Mouse (Mus musculus) cortical plate, adult 2 months (tissue): Measurements from ENCODE around the gene Epha8.

ENCODE experiments used
- CTCF ChIP-seq: fragments of 200-500 bp; IDR thresholded peaks from 2 replicates; pipeline ENCODE4 v1.5.1; 2011; ENCODE audit warnings: mild to moderate bottlenecking, control low read depth, low read length; ENCODE audit not compliant: insufficient read depth; ENCODE audit errors: extremely low read depth
- POLR2A ChIP-seq: fragments of 200-500 bp; IDR thresholded peaks from 2 replicates; pipeline ENCODE4 v1.6.1; 2011; ENCODE audit warnings: mild to moderate bottlenecking, low read length, control low read depth; ENCODE audit not compliant: insufficient read depth; ENCODE audit errors: extremely low read depth

- no peak for TF ChIP-seq CTCF
- no peak for TF ChIP-seq POLR2A
Observed at GRCm38 (mm10) chr4:136960581-136960980, 4.0 kb upstream of the Epha8 start.
